Mouse (Mus musculus): ENCODE results near the gene Rassf9.

DNA sequence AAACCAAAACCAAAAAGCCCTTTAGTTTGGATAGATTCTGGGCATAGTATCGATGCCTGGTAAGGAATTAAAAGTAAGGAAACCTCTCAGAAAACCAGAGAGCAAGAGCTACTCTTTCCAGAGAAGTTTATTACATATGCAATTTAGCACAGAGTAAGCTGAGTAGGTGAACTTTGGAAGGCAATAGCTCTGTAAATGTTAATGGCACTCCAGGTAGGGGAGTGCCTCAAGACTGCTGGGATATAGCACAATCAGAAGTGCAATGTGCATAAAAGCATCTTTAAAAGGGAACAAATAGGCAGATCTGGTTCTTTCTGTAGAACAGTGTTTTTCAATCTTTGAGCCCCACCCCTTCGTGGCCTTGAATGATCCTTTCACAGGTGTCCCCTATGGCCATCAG is 42.6 kb upstream of the Rassf9 start:
- TF ChIP-seq CTCF (conservative IDR thresholded peaks at IDR 0.05; ENCODE audit: insufficient read depth, insufficient read length, low read depth, low read length) (no peak), POLR2A (IDR thresholded peaks at IDR 0.05; ENCODE audit: low read depth, low read length) (no peak)
